Mouse (Mus musculus) retina, postnatal 1 day (tissue): ENCODE results near the gene B4galt3.

ENCODE experiments used
- DNase-seq: peaks from one replicate; pipeline ENCODE4 v3.0.0-alpha.2; 2012

The B4galt3 gene

GRCm38 (mm10) chr1:171265971-171266744, 4.0 kb upstream of the B4galt3 start:
- DNase-seq: no peak

- no peak for DNase-seq
Measured at GRCm38 (mm10) chr1:171268341-171268740, 1.8 kb upstream of the B4galt3 start.

- no peak for DNase-seq
Measured at GRCm38 (mm10) chr1:171270573-171270900, 409 bp downstream of the B4galt3 start.

GRCm38 (mm10) chr1:171271196-171271595, 1.1 kb downstream of the B4galt3 start:
- DNase-seq: no peak

- DNase-seq: no peak
Measured at GRCm38 (mm10) chr1:171271622-171272021, 1.5 kb downstream of the B4galt3 start.

- DNase-seq: no peak
Measured at GRCm38 (mm10) chr1:171272086-171272485, 2.0 kb downstream of the B4galt3 start.

- DNase-seq: no peak
Measured at GRCm38 (mm10) chr1:171274171-171274570, 4.0 kb downstream of the B4galt3 start.

- no peak for DNase-seq
Measured at GRCm38 (mm10) chr1:171275144-171275734, 5.1 kb downstream of the B4galt3 start.

- no peak for DNase-seq
Measured at GRCm38 (mm10) chr1:171276110-171276748, 6.1 kb downstream of the B4galt3 start.

GRCm38 (mm10) chr1:171277736-171278135, 7.6 kb downstream of the B4galt3 start:
- no peak for DNase-seq

- no peak for DNase-seq
Measured at GRCm38 (mm10) chr1:171278436-171278835, 8.3 kb downstream of the B4galt3 start.

GRCm38 (mm10) chr1:171279012-171279705, 9.0 kb downstream of the B4galt3 start:
- DNase-seq: no peak

- no peak for DNase-seq
Measured at GRCm38 (mm10) chr1:171279721-171280120, 9.6 kb downstream of the B4galt3 start.

- no peak for DNase-seq
Measured at GRCm38 (mm10) chr1:171280250-171280915, 10.3 kb downstream of the B4galt3 start.

GRCm38 (mm10) chr1:171280916-171281527, 10.9 kb downstream of the B4galt3 start, which contains the start of gene Ppox:
Ppox (minus strand) TSS chr1:171281186.
- peak; percentile 99 for DNase-seq

GRCm38 (mm10) chr1:171281528-171281923, 11.4 kb downstream of the B4galt3 start:
- DNase-seq: peak; percentile 85

- no peak for DNase-seq
Measured at GRCm38 (mm10) chr1:171282086-171282805, 12.1 kb downstream of the B4galt3 start.

- no peak for DNase-seq
Measured at GRCm38 (mm10) chr1:171283188-171284160, 13.3 kb downstream of the B4galt3 start.

GRCm38 (mm10) chr1:171284491-171284890, 14.4 kb downstream of the B4galt3 start:
- no peak for DNase-seq

GRCm38 (mm10) chr1:171285096-171285892, 15.2 kb downstream of the B4galt3 start:
- no peak for DNase-seq
